Mouse (Mus musculus) heart, adult 2 months (tissue): ENCODE measurements at regions not wholly inside any gene's neighbourhood (a gene's known extent, or its start where the extent isn't known, plus 50 kb on each side); places are given as distances from the start of the nearest gene placed in this dataset.

Experiments used
- CTCF ChIP-seq: fragments of 200-600 bp; IDR thresholded peaks from 2 replicates; pipeline ENCODE4 v1.8.1; 2022; ENCODE audit warnings: antibody characterized with exemption, mild to moderate bottlenecking, moderate library complexity
- EP300 ChIP-seq: fragments of 200-500 bp; IDR thresholded peaks from 2 replicates; pipeline ENCODE4 v1.6.1; 2011; ENCODE audit warnings: low read depth, low read length, control low read depth; ENCODE audit not compliant: insufficient read depth
- POLR2A ChIP-seq: fragments of 200-500 bp; IDR thresholded peaks from 2 replicates; pipeline ENCODE4 v1.6.1; 2011; ENCODE audit warnings: mild to moderate bottlenecking, low read depth, low read length, control low read depth; ENCODE audit not compliant: insufficient read depth

DNA sequence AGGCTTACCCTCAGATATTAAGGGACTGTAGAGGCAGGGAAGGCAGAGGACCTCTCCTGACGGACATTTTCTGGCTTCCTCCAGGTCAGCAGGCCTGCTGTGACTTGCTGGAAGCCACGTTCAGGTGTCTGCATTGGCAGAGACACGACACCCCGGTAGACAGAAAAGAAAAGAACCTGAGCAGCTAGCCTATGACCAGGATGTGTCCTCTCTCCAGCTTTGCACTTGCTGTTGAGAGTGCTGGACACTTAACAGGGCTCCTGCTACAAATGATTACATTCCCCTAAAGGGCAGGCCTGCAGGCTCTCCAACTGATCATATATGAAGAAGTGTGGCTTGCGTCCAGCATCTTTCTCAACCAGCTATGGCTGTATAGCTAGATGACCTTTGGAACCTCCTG is 84.5 kb upstream of the Parp11 start:
- TF ChIP-seq EP300 = no peak
- no peak for TF ChIP-seq CTCF
- TF ChIP-seq POLR2A = no peak
